Mouse (Mus musculus): ENCODE measurements at regions not wholly inside any gene's neighbourhood (a gene's known extent, or its start where the extent isn't known, plus 50 kb on each side); places are given as distances from the start of the nearest gene placed in this dataset.

DNA sequence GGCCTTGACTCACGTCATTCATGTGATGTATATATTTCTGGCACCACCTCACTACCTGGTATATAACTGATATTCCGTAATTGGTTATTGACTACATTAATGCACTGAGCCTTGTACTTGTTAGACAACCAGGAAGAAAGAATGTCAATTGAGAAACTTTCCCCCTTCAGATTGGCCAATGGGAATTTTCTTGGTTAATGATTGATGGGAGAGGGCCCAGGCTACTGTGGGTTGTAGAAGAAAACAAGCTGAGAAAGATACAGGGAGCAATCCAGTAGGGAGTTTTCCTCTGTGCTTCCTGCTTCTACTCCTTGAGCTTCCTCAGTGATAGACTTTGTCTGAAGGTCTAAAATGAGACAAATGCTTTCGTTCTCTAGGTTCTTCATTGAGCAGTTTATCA lies 1866.1 kb upstream of the Lrrc6 start:
- no peak for DNase-seq (ENCODE audit: low read depth, low spot score)

DNA sequence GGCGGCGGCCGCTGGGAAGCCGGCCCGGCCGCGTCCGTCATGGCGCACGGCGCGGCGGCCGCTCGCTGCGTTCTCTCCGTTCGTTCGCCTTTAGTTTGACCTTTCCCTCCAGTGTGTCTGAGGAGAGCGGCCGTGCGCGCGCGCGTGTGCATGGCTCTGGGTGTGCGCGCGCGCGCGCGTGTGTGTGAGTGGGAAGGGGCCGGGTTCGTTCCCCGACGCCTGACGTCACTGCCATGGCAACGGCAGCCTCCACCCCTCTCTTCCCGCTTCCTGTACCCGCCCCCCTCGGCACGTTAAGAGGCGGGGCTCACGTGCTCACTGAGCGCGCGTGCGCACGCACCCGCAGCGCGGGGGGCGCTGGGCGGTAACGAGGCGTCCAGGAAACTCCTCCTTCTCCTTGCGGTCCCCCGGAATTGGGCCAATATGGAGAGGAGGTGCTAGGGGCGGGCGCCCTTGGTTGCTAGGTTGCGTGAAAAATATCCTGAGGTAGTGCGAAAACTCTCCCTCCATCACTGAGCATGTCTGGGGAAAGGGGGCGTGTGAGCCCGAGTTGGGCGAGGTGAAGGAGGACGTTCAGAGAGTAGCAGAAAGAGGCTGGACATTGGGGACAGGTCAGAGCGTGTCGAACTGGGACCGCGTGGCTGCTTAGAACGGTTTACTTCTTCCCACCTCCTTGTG lies 1862.5 kb upstream of the Lrrc6 start:
- peak; percentile 100 for DNase-seq (ENCODE audit: low read depth, low spot score)

DNA sequence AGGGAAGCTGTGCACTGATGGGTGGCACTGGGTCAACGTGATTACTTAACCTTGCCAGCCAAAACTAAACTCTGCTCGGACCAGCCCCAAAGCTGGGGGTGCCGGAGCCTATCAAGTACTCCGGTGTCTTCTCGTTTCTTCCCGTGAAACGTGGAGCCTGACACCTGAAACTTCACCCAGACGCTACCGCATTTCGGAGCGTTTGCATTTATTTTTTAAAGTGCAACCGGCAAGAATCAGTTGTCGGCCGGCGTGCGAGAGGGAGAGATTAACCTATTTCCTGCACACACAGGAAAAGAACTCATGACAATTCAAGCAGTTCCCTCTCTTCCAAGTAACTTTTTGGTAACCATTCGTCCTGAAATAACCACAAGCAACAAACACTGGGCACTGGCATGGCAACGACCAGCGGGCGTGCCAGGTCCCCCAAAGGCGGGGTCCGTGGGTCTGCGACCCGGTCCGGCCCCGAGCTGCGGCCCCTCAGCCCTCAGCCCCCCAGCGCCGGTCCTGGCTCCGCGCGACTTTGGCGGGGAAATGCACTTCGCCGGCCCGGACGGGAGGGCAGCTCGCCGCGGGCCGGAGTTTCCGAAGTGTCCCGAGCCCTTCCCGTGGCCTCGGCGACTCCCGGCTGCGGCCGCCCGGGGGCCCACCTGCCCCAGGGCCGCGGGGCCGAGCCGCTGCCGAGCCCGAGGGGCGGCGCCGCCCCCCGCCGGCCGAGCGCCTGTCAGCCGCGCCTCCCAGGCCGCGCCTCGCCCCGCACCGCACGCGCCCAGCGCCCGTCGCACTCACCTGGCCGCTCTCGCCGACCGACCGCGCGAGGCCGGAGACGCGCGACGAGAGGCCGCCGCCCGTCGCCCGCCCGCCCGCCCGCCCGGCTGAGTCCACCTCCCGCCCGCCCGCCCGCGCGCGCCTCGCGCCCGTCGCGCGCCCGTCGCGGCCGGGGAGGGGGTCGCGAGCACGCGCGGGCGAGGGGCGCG lies 1861.7 kb upstream of the Lrrc6 start:
- peak; percentile 16 for DNase-seq (ENCODE audit: low read depth, low spot score)

DNA sequence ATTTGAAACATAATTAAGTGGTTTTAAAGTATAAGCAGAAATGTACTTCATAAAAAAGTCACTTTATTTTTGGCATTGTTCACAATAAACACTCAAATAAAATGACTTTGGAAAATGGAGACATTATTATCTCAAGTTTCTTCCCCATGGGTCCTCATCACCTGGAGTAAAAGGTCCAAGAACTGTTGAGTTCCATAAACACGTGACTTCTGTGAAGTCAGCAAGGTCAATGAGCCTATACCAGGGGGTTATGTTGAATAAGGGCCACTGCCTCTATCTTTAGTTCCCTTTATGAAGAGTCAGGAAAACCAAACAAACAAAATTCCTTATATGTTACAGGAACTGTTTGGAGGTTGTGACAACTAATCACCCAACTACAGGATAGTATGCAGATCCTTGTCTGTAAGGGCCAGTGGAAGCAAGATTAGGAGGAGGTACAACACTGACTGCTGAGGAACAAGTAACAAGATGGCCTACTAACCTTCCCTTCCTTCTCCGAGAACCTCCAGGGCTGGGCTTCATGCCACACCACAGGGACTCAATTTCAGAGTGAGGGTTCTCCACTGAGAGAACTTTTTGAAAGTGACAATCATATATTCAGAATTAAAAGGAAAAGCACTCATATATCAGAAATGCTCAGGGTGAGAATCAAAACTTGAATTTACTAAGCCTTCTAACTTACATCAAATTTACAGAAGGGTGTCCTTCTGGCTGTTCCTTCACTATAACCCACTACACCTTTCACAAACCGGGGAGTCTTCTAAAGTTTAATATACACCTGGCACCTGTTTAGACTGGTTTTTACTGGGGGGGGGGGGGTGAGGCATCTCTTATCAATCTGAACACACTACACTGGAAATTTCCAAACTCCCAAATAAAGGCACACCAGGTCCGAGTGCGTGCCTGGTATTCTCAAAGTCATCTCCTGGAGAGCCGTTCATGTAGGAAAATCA lies 1860.5 kb upstream of the Lrrc6 start:
- DNase-seq (ENCODE audit: low read depth, low spot score): no peak

DNA sequence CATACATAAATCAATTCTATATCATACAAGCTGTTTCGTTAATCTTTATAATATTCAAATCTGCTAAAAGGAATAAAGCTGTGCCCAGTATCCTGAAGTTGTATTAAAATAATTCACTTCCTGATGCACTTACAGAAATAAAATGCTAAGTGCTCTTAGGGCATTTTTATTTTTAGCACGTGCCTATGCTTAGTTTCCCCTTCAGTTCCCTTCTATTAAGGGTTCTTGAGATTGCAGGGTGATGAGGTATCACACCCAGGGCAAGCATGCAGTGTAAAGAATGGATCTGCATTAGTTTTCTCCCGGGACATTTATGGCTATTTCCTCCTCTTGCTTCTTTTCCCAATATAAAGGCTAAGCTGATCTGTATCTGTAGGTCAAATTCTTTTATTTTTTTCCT lies 1858.8 kb upstream of the Lrrc6 start:
- no peak for DNase-seq (ENCODE audit: low read depth, low spot score)

DNA sequence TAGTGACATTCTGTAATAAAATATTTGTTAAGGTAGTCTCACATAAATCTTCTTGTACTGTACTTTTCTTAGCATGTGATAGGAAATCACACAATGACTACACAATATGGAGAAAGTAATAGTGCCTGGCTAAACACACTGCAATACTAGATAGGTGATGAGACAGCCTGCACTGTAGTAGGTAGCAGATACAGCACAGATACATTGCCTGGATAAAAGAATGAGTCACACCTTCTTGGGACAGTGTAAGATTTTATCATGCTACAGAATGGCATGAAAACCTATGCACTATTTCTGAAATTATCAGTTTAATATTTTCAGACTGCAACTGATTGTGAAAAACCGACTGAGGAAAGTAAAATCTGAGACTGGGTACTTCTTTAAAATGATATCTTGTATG lies 1855.2 kb upstream of the Lrrc6 start:
- DNase-seq (ENCODE audit: low read depth, low spot score): no peak

DNA sequence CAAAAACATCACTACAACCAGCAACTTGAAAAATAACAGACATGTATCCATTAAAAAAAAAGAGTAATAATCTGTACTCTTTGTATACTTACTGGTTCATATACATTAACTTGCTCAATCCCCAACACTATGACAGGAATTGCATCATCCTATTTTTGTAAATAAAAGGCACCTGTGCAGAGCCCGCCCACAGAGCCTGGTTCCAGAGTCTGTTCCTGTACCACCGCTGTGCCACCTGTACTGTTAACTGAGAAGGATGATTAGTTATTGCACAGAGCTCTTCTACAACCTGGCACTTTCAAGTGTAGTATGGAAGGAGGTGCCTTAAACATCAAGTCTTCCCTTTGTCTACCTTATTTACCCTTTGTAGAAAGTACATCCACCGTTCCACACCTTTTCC lies 1843.9 kb upstream of the Lrrc6 start:
- no peak for DNase-seq (ENCODE audit: low read depth, low spot score)

DNA sequence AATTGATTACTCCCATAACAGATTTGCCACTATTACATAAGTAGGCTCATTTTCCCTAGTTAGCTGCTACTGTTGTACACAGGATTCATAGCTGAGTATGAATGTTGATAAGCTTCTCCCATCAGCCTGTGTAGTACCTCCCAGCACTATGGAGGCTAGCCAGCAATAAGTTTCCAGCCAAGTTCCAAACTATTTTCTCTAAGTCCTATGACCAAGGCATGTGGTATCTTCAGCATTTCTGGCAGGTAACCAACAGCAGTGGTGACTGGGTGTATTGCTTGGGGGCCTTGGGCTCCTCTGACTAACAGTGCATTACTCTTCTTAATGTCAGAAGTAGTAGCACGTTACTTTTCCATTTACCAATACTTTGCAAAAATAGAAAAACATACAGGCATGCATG lies 1841.8 kb upstream of the Lrrc6 start:
- no peak for DNase-seq (ENCODE audit: low read depth, low spot score)

DNA sequence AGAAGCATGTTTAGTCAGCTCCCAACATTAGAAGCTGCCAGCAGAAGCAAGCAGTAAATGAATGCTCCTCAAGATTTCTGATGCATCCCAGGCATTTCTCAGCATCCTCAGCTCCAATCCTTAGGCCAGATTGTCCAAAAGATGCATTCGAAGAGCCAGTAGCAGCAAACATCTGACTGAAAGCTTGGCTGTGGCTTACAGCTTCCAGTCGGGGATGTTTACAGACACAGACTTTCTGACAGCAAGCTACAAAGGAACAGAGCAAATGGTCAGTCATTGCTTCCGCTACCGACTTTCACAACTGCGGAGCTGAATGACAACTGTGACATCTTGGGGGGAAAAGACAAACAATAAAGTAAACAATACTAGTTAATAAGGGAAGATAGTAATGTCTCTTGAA lies 1840.3 kb upstream of the Lrrc6 start:
- DNase-seq (ENCODE audit: low read depth, low spot score): no peak

DNA sequence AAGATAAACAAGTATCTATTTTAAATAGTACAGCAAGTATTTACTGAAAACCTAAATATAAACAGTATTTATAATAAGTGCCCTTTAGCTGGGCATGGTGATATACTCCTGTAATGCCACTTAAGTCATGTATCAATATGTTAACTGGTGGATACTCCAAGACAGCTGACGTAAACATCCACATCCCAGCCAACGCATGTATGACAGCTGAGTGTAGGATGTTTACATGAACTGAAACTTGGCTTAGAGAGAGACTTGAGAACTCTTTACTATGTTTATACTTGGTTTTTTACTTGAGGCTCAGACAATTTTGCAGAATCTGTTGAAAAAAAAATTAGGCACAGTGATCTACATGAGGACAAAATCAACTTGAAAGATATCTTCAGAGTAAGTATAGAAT lies 1836.6 kb upstream of the Lrrc6 start:
- no peak for DNase-seq (ENCODE audit: low read depth, low spot score)

DNA sequence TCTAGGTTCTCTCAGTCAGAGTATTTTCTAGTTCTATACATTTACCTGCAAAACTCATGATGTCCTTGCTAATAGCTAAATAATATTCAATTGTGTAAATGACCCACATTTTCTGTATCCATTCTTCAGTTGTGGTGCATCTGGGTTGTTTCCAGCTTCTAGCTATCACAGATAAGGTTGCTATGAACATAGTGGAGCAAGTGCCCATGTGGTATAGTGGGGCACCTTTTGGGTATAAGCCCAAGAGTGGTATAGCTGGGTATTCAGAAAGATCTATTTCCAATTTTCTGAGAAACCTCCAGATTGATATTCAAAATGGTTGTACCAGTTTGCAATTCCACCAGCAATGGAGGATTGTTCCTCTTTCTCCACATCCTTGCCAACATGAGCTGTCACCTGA lies 1835.1 kb upstream of the Lrrc6 start:
- DNase-seq (ENCODE audit: low read depth, low spot score): no peak

DNA sequence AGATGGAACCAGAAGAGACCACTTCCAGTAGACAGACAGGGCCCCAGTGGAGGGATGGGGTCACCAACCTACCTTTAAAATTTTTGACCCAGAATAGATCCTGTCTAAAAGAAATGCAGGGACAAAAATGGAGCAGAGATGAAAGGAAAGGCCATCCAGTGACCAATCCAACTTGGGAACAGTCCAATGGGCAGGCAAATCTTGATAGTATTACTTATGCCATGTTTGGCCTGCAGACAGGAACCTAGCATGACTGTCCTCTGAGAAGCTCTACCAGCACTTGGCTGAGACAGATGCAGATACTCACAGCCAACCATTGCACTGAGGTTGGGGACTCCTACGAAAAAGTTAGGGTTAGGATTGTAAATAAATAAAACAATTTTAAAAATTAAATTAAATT lies 1815.4 kb upstream of the Lrrc6 start:
- no peak for DNase-seq (ENCODE audit: low read depth, low spot score)
